Mouse (Mus musculus) midbrain, embryonic 12.5 days (tissue): ENCODE data around the gene Tpst2. TPM values are rescaled to one million over a fixed set of nuclear protein-coding genes. Genes with fewer than 3 reads are reported as not detected.
A peak's percentile ranks its signal among the peaks of the same experiment; 100 is the strongest.

ENCODE experiments used
- ATAC-seq: fragments of 200-750 bp; cut with Nextera tagmentation; 2 replicates; pipeline ENCODE4 v1.8.0; 2017; ENCODE audit warnings: low read depth, moderate TSS enrichment, moderate library complexity; ENCODE audit not compliant: low FRiP score
- H3K27ac ChIP-seq: fragments of 300-500 bp; sonication (generic); replicated peaks from 2 replicates; pipeline ENCODE4 v1.5.1; 2016; ENCODE audit warnings: mild to moderate bottlenecking
- H3K27me3 ChIP-seq: fragments of 300-500 bp; sonication (generic); 2 replicates; pipeline ENCODE4 v1.6.1; 2016; ENCODE audit warnings: mild to moderate bottlenecking
- H3K36me3 ChIP-seq: fragments of 300-500 bp; sonication (generic); 2 replicates; pipeline ENCODE4 v1.6.1; 2016
- H3K4me1 ChIP-seq: fragments of 300-500 bp; sonication (generic); 2 replicates; pipeline ENCODE4 v1.6.1; 2016
- H3K4me2 ChIP-seq: fragments of 300-500 bp; sonication (generic); replicated peaks from 2 replicates; pipeline ENCODE4 v1.6.1; 2016; ENCODE audit warnings: mild to moderate bottlenecking, moderate library complexity
- H3K4me3 ChIP-seq: fragments of 300-500 bp; sonication (generic); 2 replicates; pipeline ENCODE4 v1.5.1; 2016; ENCODE audit warnings: mild to moderate bottlenecking
- H3K9ac ChIP-seq: fragments of 300-500 bp; sonication (generic); replicated peaks from 2 replicates; pipeline ENCODE4 v1.6.1; 2016; ENCODE audit warnings: mild to moderate bottlenecking, moderate library complexity
- H3K9me3 ChIP-seq: fragments of 300-500 bp; sonication (generic); 2 replicates; pipeline ENCODE4 v1.6.1; 2016; ENCODE audit warnings: mild to moderate bottlenecking
- WGBS: fragments of 180-500 bp; shearing (Covaris S2); methylation state at CpG from one replicate; pipeline ENCODE4 v1.1.7; 2016; 5-methylcytosine and 5-hydroxymethylcytosine counted together
- polyA plus RNA-seq: library from polyadenylated mRNA; unstranded; fragments of >200 nt; fragmentation: Nextera tagmentation; extraction: Ambion mirVana; gene quantifications from 2 replicates; pipeline ENCODE4 v1.2.1, GENCODE M21; 2016

Gene Tpst2
- polyA plus RNA-seq, 1 experiment from 2014 or later, result 31.1 TPM

DNA sequence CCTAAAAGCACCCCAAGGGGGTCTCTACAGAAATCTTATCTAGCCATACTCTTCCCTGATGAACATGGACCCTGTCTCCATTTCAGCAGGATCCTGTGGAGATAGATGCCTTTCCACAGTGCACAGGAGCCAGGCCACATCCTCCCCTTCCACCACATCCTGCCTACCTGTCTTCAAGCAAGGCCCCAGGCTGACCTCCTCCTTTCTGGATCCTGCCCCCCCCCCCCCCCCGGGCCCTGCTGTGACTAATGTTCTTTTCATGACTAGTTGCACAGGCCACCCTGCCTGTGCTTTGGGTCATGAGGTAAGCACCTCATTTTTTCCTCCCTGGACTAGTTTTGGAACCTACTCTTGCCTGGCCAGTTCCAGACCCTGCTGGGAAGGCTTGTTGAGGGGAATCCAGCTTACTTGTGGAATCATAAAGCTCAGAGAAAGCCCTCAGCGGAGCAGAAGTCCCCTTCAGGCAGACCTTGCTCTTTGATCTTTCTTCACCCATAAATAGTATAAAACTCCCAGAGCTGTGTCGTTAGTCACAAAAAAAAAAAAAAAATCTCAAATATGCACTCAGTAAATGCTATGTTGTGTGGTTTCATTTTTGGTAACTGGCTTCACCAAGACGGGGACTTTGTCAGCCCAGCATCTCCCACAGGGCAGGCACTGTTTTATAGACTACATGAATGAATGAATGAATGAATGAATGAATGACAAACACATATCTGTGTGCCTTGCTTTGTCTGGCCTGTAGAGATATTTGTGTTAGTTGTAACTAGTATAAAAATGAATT is 1.3 kb upstream of the Tpst2 start:
- no peak overlapping the region for H3K9ac ChIP-seq
- no peaks in the 10 kb centered on the region for H3K9me3 ChIP-seq
- 68% methylated on average over 4 of the region's 4 CpGs for WGBS
- H3K4me1 ChIP-seq, result peaks cover 35% of the 10 kb centered on the region
- no peaks in the 10 kb centered on the region for H3K36me3 ChIP-seq
- peak overlapping the region; percentile 92 for H3K4me2 ChIP-seq
- H3K4me3 ChIP-seq, result peak overlapping the region; percentile 80; the same call in 1 of the 2 replicates
- peaks cover 16% of the 10 kb centered on the region; the same call in 1 of the 2 replicates for H3K27me3 ChIP-seq
- no peak overlapping the region for H3K27ac ChIP-seq
- no peak for ATAC-seq

DNA sequence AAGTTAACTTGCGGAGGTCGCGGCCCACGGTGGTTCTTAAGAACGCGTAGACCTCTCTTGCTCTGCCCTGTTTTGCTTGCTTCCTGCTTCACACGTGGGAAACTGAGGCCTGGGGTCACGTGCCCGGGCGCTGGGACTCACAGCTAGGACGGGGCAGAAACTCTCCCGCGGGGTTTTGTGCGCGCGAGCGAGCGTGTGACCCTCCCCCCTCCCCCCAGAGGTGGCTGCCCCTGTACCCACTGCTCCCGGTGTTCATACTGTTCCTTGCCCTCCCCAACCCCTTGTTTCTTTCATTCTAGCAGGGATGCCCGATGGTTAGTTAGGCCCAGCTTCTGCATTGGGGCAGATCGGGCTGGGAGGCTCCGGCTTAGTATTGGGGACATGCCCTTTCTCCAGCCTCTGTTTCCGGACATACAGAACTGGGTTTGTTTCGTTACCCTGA is 437 bp downstream of the Tpst2 start:
- ATAC-seq, result peak; percentile 31
- Histone ChIP-seq H3K4me2 (peak overlapping the region; percentile 92), H3K36me3 (no peaks in the 10 kb centered on the region), H3K27me3 (peaks cover 5% of the 10 kb centered on the region; the same call in 1 of the 2 replicates), H3K4me1 (peaks cover 27% of the 10 kb centered on the region), H3K9ac (peak overlapping the region; percentile 76), H3K27ac (peak overlapping the region; percentile 54; the same call in 1 of the 2 replicates), H3K9me3 (no peaks in the 10 kb centered on the region), H3K4me3 (peak overlapping the region; percentile 80)
- WGBS, result under 1% methylated on average over 22 of the region's 24 CpGs

DNA sequence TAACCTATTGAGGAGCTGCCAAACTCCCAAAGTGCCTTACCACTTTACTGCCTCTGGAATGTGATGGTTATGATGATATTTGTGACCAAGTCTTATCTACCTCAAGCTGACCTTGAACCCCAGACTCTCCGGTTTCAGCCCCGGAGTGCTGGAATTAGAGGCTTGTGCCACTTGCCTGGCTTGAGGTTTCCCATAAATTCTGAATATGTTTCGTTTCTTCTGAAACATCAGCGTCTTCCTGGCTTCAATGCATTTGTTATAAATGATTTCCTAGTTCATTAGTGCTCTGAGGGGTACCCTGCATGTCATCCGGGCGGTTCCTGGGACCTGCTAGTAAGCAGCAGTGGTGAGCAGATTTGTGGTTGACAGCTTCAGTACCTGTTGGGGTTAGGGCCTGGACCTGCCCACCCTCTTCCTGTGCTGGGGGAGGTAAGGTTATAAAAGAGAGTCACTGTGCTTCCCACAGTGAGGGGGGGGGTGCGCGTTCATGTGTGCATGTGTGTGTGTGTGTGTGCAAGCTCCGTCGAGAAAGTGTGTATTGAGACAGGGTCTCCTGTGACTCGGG is 1.5 kb downstream of the Tpst2 start:
- H3K27ac ChIP-seq, result no peak overlapping the region
- H3K9me3 ChIP-seq, result no peaks in the 10 kb centered on the region
- ATAC-seq, result no peak
- no peak overlapping the region for H3K4me3 ChIP-seq
- WGBS, result 93% methylated on average over 11 of the region's 11 CpGs
- peaks cover 27% of the 10 kb centered on the region for H3K4me1 ChIP-seq
- H3K36me3 ChIP-seq, result no peaks in the 10 kb centered on the region
- peak overlapping the region; percentile 92 for H3K4me2 ChIP-seq
- H3K9ac ChIP-seq, result peak overlapping the region; percentile 76; the same call in 1 of the 2 replicates
- peaks cover 5% of the 10 kb centered on the region; the same call in 1 of the 2 replicates for H3K27me3 ChIP-seq

DNA sequence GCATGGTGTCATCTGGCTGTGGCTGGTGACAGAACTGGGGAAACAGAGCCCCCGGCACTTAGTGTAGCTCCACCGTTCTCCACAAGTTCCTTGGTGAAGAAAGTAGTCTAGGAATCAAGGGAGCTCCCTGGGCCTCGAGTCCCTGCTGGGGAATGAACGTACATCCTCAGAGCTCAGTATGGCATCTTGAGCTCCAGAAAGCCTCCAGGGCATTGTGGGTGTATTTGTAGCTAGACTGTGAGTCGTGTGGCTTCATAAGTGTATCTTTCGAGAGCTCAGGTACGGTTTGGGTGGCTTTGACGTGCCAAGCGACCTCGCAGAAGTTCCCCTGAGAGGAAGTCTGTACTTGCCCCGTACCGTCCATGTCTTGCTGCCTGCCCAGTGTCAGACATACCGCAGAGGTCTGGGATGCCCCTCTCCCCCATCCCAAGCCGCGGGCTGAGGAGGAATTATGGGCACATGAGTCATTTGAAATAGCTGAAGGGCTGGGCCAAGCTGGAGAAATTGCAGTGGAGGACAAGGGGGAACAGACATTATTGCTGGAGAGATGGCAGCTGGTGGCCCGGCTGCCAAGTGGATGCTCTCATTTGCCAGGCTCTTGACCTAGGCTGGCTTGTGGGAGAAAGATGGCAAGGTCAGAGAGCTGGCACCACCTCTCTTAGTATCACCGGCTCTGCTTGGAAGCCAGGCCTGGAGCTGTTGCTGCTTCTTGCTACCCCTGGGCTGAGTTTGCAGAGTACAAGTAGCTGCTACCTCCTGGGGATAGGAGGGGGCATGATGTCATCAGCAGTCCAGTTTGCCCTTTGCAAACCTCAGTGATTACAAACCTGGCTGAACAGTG is 2.9 kb downstream of the Tpst2 start:
- Histone ChIP-seq H3K9me3 (no peaks in the 10 kb centered on the region), H3K4me2 (no peak overlapping the region), H3K4me3 (no peak overlapping the region), H3K27me3 (peaks cover 5% of the 10 kb centered on the region; the same call in 1 of the 2 replicates), H3K27ac (no peak overlapping the region), H3K9ac (no peak overlapping the region), H3K4me1 (peaks cover 27% of the 10 kb centered on the region), H3K36me3 (no peaks in the 10 kb centered on the region)
- ATAC-seq, result no peak
- 89% methylated on average over 17 of the region's 17 CpGs for WGBS

DNA sequence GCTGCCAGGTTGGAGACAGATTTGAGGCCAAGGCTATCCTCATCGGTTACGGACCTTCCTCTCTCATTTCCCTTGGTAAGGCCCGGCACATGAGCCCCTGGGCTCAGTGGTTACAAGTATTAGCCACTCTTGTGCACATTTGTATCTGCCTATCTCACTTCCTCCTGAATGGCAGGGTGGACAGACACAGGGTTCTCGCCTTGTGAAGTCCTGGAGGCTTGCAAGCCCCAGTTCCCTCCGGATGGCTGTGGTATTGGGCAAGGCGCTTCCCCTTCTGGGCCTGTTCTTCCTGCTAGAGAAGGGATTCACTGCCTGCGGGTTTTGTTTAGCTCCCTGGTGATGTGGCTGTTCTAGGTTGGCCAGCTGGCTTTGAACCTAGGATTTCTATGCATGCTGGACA is 3.7 kb downstream of the Tpst2 start:
- Histone ChIP-seq H3K4me1 (peaks cover 27% of the 10 kb centered on the region), H3K27me3 (0 out of 2 replicates have a peak, but pooled peaks cover under 1% of the 10 kb centered on the region)
- 85% methylated on average over 7 of the region's 7 CpGs for WGBS

DNA sequence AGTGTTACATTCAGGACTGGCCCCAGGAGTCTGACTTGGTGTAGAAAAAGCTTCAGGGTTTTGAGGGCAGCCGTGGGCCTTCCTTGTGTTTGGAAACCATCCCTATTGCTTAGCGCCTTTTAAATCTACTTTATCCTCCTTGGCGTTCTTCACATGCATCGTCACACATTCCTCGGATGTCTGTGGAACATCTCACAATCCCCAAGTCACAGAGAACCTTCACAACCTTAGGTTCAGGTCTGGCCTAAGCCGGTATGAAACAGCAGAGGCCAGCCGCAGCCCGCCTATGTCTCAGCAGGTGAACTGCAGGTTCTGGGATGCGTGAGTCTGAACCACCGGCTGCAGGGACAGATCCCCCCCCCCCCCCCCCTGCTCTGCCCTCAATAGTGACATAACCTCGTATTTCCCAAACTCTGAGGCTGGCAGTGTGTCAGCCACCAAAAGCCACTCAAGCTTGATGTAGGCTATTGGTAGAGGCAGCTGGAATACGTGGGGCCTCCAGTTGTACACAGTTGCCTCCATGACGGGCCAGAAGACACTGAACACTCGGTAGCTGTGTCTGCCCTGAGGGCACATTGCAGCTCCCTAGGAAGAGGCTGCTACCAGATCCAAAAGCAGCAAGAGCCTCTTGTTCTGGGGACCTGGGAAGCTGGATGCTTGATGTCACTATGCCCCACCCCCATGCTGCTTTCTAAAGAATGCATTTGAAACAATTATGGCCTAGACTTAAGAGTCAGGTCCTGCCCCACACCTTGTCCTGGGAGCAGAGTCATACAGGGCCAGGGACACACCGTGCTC is 4.6 kb downstream of the Tpst2 start:
- Histone ChIP-seq H3K27ac (no peak overlapping the region; the same call in 1 of the 2 replicates), H3K4me1 (peaks cover 21% of the 10 kb centered on the region)
- ATAC-seq, result no peak

More for the DNA sequence above, 3.7 kb downstream of the Tpst2 start:
- no peak overlapping the region for H3K4me3 ChIP-seq
- H3K4me2 ChIP-seq, result no peak overlapping the region
- H3K9ac ChIP-seq, result no peak overlapping the region
- H3K27ac ChIP-seq, result no peak overlapping the region
- ATAC-seq, result no peak
- no peaks in the 10 kb centered on the region for H3K36me3 ChIP-seq
- no peaks in the 10 kb centered on the region for H3K9me3 ChIP-seq

DNA sequence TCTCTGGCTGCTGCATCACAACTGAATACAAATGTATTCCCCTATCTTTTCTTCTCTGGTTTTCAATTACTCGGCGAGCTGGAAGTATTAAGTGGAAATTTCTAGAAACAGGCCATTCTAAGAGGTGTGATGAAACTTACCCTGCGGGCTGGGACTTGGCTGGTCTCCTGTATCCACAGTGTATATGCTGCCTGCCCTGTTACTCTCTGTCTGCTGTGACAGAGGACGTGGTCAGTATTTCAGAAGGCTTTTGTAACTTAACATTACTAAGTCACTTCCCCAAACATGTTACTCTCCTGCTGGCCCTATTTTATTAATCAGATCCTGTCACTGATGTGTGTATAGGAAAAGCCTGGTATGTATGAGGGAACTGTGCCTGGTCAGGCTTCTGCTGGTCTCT is 5.2 kb downstream of the Tpst2 start:
- no peaks in the 10 kb centered on the region for H3K9me3 ChIP-seq
- no peak for ATAC-seq
- no peak overlapping the region for H3K27ac ChIP-seq
- WGBS, result 90% methylated on average over 4 of the region's 4 CpGs
- no peaks in the 10 kb centered on the region for H3K27me3 ChIP-seq
- H3K36me3 ChIP-seq, result 0 out of 2 replicates have a peak, but pooled peaks cover 3% of the 10 kb centered on the region
- peaks cover 21% of the 10 kb centered on the region for H3K4me1 ChIP-seq
- H3K4me2 ChIP-seq, result no peak overlapping the region
- H3K4me3 ChIP-seq, result no peak overlapping the region
- H3K9ac ChIP-seq, result no peak overlapping the region

More for the DNA sequence above, 4.6 kb downstream of the Tpst2 start:
- H3K36me3 ChIP-seq, result 0 out of 2 replicates have a peak, but pooled peaks cover 3% of the 10 kb centered on the region
- no peak overlapping the region for H3K4me2 ChIP-seq
- no peaks in the 10 kb centered on the region for H3K27me3 ChIP-seq
- no peak overlapping the region for H3K9ac ChIP-seq
- WGBS, result 68% methylated on average over 15 of the region's 15 CpGs
- H3K9me3 ChIP-seq, result no peaks in the 10 kb centered on the region
- H3K4me3 ChIP-seq, result no peak overlapping the region

DNA sequence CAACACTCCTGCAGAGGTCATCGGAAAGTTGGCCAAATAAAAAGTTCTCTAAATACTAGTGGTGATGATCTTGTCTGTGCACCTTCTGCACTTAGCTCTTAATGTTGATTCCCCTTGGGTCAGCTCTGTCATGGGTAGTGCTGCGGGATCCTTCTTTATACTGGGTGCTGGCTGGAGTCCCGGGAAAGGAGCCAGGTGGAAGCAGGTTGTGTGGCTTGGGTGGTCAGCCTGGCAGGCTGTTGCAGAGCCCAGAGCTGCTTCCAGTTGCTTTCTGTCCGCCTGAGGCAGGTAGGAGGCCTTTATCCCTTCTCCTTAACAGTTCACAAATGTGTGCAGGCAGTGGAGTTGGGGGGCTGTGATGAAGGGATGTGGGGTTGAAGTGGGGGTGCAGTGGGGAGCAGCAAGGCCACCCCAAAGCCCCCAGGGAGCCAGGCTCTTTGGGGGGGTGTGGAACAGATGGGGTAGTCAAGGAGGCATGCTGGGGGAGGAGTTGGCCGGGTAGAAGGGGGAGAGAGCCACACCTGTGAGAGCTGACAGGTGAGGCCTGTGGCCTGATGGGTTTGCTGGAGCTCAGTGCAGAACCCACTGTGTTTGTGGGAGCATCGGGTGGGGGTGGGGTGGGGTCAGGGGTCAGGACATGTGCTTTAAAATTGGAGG is 5.8 kb downstream of the Tpst2 start:
- no peak for ATAC-seq
- H3K27ac ChIP-seq, result no peak overlapping the region
- no peak overlapping the region for H3K4me2 ChIP-seq
- no peaks in the 10 kb centered on the region for H3K9me3 ChIP-seq
- no peak overlapping the region for H3K4me3 ChIP-seq
- H3K9ac ChIP-seq, result no peak overlapping the region; the same call in 1 of the 2 replicates
- H3K27me3 ChIP-seq, result no peaks in the 10 kb centered on the region
- 0 out of 2 replicates have a peak, but pooled peaks cover 3% of the 10 kb centered on the region for H3K36me3 ChIP-seq
- 70% methylated on average over 6 of the region's 6 CpGs for WGBS
- H3K4me1 ChIP-seq, result peaks cover 18% of the 10 kb centered on the region

DNA sequence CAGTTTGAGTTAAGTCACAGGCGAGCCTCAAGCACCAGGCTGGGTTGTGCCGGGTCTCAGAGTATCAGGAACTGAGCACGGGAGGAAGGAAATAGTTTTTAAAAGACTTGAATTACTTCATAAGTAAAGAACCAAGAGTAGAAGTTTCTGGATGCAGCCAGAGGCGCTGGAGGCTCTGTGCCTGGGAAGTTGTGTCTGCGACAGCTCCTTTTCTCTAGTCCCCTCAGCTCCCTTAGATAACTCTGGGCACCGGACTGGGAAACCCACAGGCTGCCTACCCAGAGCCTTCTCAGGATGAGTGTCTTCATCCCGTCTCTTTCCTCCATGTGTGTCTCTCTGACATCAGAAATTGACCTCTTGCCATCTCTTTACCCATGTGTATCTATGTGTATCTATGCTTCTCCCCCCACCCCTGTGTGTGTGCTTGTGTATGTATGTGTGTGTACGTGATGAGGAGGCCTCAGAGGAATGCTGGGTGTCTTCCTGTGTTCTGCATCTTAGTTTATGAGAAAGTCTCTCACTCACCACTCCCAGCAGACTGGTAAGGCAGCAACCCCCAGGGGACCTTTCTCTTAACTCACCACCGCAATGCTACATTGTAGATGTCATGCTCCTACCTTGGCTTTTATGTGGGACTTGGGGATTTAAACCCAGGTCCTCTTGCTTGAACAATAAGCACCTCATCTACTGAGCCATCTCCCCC is 6.4 kb downstream of the Tpst2 start:
- Histone ChIP-seq H3K36me3 (0 out of 2 replicates have a peak, but pooled peaks cover 3% of the 10 kb centered on the region), H3K27me3 (no peaks in the 10 kb centered on the region), H3K27ac (no peak overlapping the region), H3K4me1 (peaks cover 11% of the 10 kb centered on the region), H3K4me3 (no peak overlapping the region), H3K9ac (no peak overlapping the region), H3K9me3 (no peaks in the 10 kb centered on the region), H3K4me2 (no peak overlapping the region)
- ATAC-seq, result no peak
- 82% methylated on average over 9 of the region's 9 CpGs for WGBS

DNA sequence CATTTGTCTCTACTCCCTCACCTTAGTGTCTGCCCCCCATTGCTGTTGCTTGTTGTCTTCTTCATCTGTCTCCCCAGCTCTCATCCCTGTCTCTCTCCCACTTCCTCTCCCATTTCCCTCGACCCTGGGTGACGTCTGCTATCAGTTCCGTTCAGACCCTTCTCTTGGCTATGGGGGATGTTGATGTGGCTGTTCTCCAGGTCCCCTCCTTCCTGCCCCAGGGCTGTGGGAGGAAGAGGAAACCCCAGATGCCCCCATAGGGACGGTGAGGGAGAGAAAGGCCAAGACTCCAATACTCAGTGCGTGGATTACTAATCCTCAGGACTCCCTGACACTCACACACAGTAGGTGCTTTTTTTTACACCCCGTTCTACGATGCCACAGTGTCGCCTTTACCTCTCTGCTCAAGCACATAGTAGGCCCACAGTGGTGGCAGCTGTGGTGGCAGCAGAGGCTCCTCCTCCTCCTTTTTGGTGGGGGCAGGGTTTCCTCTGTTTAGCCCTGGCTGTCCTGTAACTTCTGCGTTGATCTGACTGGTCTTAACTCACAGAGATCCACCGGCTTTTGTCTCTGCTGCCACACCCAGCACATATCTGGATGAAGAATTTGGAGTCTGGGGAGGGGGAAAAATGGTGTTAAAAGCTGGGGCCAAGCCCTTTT is 7.2 kb downstream of the Tpst2 start:
- H3K27ac ChIP-seq, result no peak overlapping the region
- no peak overlapping the region for H3K4me2 ChIP-seq
- ATAC-seq, result no peak
- no peak overlapping the region for H3K9ac ChIP-seq
- no peak overlapping the region for H3K4me3 ChIP-seq
- WGBS, result 79% methylated on average over 10 of the region's 10 CpGs
- 0 out of 2 replicates have a peak, but pooled peaks cover 3% of the 10 kb centered on the region for H3K36me3 ChIP-seq
- H3K9me3 ChIP-seq, result no peaks in the 10 kb centered on the region
- no peaks in the 10 kb centered on the region for H3K27me3 ChIP-seq
- peaks cover 7% of the 10 kb centered on the region for H3K4me1 ChIP-seq
